Mouse (Mus musculus): ENCODE measurements around the gene Slc35c2. TPM values are rescaled to one million over a fixed set of nuclear protein-coding genes. Genes with fewer than 3 reads are reported as not detected.

The Slc35c2 gene
- polyA plus RNA-seq, 1 experiment = 49.8 TPM

DNA sequence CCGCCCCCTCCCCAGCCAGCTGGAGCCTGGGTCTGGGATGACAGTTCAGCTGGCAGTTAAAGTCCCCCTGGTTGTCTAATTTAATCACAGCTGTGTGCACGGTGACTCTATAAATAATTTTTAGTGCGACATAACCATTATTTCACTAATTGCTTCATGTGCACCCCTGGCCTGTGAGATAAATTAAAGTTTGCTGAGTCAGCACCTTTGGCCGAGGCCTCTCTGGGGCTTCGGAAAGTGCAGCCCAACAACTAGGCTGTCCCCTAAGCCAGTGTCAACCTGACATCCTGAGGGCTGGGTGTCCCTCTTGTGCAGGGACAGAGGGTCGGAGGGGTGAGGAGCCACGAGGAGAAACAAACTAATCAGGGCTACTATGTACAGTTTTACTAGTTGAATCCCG lies 27.8 kb downstream of the Slc35c2 start:
- H3K4me1 ChIP-seq (ENCODE audit: control insufficient read depth, insufficient read depth, low read length) = no peaks in the 10 kb centered on the region
- H3K27ac ChIP-seq (ENCODE audit: insufficient read depth, low read depth, low read length) = no peak overlapping the region
- H3K4me3 ChIP-seq (ENCODE audit: insufficient read depth, low read length) = no peak overlapping the region
- TF ChIP-seq CTCF (IDR thresholded peaks at IDR 0.05; ENCODE audit: low read depth, low read length) (no peak), POLR2A (IDR thresholded peaks at IDR 0.05; ENCODE audit: borderline replicate concordance, low read depth, low read length) (no peak)

DNA sequence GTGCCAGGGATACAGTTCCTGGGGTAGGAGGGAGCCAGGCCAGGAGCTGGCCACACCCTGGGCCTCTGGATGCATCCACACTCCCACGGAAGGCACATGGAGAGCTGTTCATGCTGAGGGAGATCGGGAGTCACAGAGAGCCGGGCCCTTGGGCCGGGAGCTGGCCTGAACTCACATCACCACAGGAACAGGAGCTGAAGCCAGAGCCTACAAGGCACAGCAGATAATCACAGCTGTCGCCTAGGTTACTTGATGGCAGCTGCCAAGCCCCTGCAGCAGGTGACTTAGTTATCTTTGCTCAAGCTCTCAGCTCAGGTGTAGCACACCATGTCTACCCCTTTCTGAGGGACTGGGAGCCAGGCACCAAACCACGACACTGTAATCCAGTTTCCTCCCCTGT lies 29.3 kb downstream of the Slc35c2 start:
- Histone ChIP-seq H3K4me1 (ENCODE audit: control insufficient read depth, insufficient read depth, low read length) (no peaks in the 10 kb centered on the region), H3K4me3 (ENCODE audit: insufficient read depth, low read length) (no peak overlapping the region), H3K27ac (ENCODE audit: insufficient read depth, low read depth, low read length) (no peak overlapping the region)
- TF ChIP-seq CTCF (IDR thresholded peaks at IDR 0.05; ENCODE audit: low read depth, low read length) (no peak), POLR2A (IDR thresholded peaks at IDR 0.05; ENCODE audit: borderline replicate concordance, low read depth, low read length) (no peak)

DNA sequence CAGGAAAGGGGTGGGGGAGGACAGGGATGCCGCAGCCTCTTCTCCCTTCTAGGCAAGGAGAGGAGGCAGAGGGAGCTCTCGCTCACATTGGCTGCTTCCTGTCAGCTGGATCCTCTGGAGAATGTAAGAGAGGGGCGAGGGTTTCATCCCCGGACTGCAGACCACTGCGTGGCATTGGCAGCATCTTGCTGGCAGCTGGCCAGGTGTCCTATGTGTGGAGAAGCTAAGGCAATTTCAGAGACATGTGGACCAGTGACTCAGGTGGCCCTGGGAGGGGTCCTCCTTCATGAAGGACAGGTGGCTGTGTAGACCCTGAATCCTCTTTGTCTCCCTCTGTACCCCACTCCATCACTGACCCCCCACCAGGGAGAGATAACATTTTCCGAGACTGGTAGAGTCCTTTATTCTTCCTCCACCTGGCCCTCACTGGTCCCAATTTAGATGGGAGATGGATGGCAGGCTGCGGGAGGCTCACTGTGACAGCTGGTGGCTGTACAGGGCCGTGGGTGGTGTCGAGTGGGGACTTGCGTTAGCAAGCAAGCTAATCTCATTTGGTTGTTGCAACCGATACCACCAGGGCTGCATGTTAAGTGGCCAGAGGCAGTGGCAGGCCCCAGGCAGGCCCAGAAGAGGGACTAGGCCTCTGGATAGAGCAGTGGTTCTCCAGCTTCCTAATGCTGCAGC lies 30.4 kb downstream of the Slc35c2 start:
- H3K4me3 ChIP-seq (ENCODE audit: insufficient read depth, low read length) = no peak overlapping the region
- H3K27ac ChIP-seq (ENCODE audit: insufficient read depth, low read depth, low read length) = no peak overlapping the region
- no peak for TF ChIP-seq POLR2A (IDR thresholded peaks at IDR 0.05; ENCODE audit: borderline replicate concordance, low read depth, low read length)
- H3K4me1 ChIP-seq (ENCODE audit: control insufficient read depth, insufficient read depth, low read length) = no peaks in the 10 kb centered on the region

DNA sequence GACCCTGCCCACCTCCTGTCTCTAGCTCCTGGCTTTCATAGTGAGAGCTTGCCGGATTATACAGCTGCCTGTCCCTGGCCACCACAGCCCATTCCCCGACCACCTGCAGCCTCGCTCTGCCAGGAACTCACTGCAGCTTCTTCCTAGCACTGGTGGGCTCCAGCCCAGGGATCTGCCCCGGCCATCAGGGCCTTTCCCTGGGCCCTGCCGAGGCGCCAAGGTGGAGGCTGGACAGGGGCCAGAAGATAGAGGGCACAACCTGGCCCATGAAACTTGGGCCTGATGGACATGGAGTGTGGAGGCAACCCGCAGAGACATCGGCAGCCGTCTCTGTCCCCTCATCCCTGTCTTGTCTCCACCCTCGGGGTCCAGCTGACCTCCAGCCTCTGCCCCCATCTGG lies 31.5 kb downstream of the Slc35c2 start:
- no peaks in the 10 kb centered on the region for H3K4me1 ChIP-seq (ENCODE audit: control insufficient read depth, insufficient read depth, low read length)
- H3K27ac ChIP-seq (ENCODE audit: insufficient read depth, low read depth, low read length) = no peak overlapping the region
- H3K4me3 ChIP-seq (ENCODE audit: insufficient read depth, low read length) = no peak overlapping the region
- no peak for TF ChIP-seq POLR2A (IDR thresholded peaks at IDR 0.05; ENCODE audit: borderline replicate concordance, low read depth, low read length)
- no peak for TF ChIP-seq CTCF (IDR thresholded peaks at IDR 0.05; ENCODE audit: low read depth, low read length)

DNA sequence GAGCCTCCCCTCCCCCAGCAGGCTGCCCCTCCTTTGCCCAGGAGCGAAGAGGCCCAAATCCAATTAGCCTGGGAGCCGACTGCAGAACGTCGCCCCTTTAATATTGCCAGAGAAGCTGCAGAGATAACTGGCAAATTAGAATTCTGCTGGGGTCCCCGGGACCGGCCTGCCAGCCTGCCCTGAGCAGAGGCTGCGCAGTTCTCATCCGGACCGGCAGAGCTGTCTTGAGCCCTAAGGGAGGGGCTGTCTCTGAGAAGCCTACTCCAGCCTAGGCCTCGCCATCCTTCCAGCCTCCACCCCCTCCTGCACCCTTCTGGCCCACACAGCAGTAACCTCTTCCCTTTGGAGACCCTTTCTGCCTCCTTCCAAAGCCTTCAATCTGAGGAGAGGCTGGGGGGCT lies 33.8 kb downstream of the Slc35c2 start:
- Histone ChIP-seq H3K4me3 (ENCODE audit: insufficient read depth, low read length) (no peak overlapping the region), H3K4me1 (ENCODE audit: control insufficient read depth, insufficient read depth, low read length) (0 out of 2 replicates have a peak, but pooled peaks cover 4% of the 10 kb centered on the region), H3K27ac (ENCODE audit: insufficient read depth, low read depth, low read length) (no peak overlapping the region)
- TF ChIP-seq CTCF (IDR thresholded peaks at IDR 0.05; ENCODE audit: low read depth, low read length) (no peak), POLR2A (IDR thresholded peaks at IDR 0.05; ENCODE audit: borderline replicate concordance, low read depth, low read length) (no peak)

DNA sequence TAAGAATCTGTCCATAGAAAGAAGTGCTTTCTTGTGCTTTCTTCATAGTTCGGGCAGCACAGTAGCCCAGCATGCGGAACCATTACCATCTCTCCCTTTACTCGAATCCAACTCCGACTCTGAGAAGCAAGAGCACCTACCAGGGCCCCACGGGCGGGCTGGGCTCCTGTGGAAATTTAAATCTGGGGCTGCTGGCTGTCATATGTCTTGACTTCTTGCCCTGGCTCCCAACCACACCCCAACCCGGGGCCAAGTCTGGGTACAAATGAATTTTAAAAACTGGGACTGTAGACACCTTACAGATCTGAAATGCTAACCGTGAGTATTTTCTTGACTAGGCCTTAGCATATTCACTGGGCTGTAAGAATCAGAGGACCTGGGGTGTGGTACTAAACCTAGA lies 34.4 kb downstream of the Slc35c2 start:
- TF ChIP-seq POLR2A (IDR thresholded peaks at IDR 0.05; ENCODE audit: borderline replicate concordance, low read depth, low read length) (no peak), CTCF (IDR thresholded peaks at IDR 0.05; ENCODE audit: low read depth, low read length) (no peak)
- Histone ChIP-seq H3K4me1 (ENCODE audit: control insufficient read depth, insufficient read depth, low read length) (0 out of 2 replicates have a peak, but pooled peaks cover 4% of the 10 kb centered on the region), H3K4me3 (ENCODE audit: insufficient read depth, low read length) (no peak overlapping the region), H3K27ac (ENCODE audit: insufficient read depth, low read depth, low read length) (no peak overlapping the region)

DNA sequence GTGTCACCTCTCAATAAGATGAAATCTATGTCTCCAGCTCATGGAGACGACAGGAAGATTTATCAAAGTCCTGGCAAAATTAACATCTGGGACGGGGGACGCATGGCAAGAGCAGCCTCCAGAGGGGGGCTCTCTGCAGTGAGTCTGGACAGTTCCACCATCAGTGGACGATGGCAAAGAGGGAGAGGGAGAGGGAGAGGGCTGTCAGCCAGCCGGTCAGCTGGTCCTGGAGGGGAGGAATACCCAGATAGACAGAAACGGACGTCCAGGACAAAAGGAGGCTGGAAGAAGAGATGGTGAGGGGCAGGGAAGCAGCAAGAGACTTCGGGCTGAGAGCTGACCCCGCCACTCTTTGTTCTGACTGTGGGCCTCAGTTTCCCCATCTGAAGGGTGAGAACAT lies 34.9 kb downstream of the Slc35c2 start:
- Histone ChIP-seq H3K4me3 (ENCODE audit: insufficient read depth, low read length) (no peak overlapping the region), H3K27ac (ENCODE audit: insufficient read depth, low read depth, low read length) (no peak overlapping the region), H3K4me1 (ENCODE audit: control insufficient read depth, insufficient read depth, low read length) (0 out of 2 replicates have a peak, but pooled peaks cover 4% of the 10 kb centered on the region)
- no peak for TF ChIP-seq CTCF (IDR thresholded peaks at IDR 0.05; ENCODE audit: low read depth, low read length)
- no peak for TF ChIP-seq POLR2A (IDR thresholded peaks at IDR 0.05; ENCODE audit: borderline replicate concordance, low read depth, low read length)

DNA sequence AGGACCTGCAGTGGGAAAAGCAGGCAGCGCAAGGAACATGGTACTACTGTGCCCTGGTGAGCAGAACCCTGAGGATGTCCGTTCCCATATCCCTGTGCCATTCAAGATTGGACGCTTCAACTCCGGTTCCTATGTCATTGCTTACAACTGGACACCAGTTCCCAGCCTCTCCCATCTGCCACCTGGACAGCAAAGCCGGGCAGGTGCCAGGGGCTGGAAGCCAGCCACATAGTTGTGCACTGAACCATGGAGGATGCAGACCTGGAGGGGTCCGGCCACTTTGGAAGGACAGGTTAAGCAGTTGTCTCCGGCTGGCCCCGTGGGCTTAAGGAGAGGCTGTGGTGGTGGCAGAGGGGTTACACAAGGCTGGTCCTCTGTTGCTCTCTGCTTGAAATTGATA lies 35.3 kb downstream of the Slc35c2 start:
- H3K4me3 ChIP-seq (ENCODE audit: insufficient read depth, low read length) = no peak overlapping the region
- TF ChIP-seq POLR2A (IDR thresholded peaks at IDR 0.05; ENCODE audit: borderline replicate concordance, low read depth, low read length) = no peak
- no peak for TF ChIP-seq CTCF (IDR thresholded peaks at IDR 0.05; ENCODE audit: low read depth, low read length)
- H3K4me1 ChIP-seq (ENCODE audit: control insufficient read depth, insufficient read depth, low read length) = 0 out of 2 replicates have a peak, but pooled peaks cover 4% of the 10 kb centered on the region
- H3K27ac ChIP-seq (ENCODE audit: insufficient read depth, low read depth, low read length) = no peak overlapping the region

DNA sequence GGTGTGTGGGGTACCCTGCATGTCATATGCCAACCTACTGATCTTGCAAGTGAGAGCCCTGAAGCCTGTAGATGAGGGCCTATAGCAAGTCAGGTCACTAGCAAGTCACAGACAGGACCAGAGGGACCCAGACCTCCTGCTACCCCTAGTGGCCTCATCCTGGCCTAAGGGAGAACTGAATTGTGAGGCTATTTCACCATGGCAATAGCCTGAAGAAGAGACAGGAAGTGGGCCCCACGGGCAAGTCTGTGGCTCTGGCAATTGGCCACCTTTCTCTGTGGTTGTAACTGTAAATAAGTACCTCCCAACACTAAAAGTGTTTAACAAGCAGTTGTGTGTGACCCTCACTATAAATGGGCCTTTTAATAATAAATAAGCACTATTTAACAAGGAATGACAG lies 36.8 kb downstream of the Slc35c2 start:
- H3K4me3 ChIP-seq (ENCODE audit: insufficient read depth, low read length) = no peak overlapping the region
- H3K27ac ChIP-seq (ENCODE audit: insufficient read depth, low read depth, low read length) = no peak overlapping the region
- H3K4me1 ChIP-seq (ENCODE audit: control insufficient read depth, insufficient read depth, low read length) = 0 out of 2 replicates have a peak, but pooled peaks cover 4% of the 10 kb centered on the region
- TF ChIP-seq POLR2A (IDR thresholded peaks at IDR 0.05; ENCODE audit: borderline replicate concordance, low read depth, low read length) (no peak), CTCF (IDR thresholded peaks at IDR 0.05; ENCODE audit: low read depth, low read length) (no peak)

DNA sequence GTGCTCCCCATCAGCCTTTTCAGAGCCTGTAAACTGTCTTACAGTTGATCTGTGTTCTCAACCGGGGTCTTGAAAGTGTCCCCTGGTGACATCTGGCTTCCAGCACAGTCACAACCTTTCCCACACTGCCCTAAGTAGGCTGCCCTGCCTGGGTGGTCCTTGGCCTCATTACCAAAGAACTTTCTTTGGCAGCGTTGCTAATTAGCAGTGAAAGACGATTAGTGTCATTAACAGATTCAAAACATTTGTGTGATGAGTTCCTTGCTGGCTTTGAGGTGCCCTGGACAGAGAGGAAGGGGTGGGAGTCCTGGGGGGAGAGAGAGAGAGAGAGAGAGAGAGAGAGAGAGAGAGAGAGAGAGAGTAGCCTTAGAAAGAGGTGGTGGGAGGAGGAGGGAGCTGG lies 38.7 kb downstream of the Slc35c2 start:
- TF ChIP-seq POLR2A (IDR thresholded peaks at IDR 0.05; ENCODE audit: borderline replicate concordance, low read depth, low read length) (no peak), CTCF (IDR thresholded peaks at IDR 0.05; ENCODE audit: low read depth, low read length) (no peak)
- Histone ChIP-seq H3K4me1 (ENCODE audit: control insufficient read depth, insufficient read depth, low read length) (0 out of 2 replicates have a peak, but pooled peaks cover 4% of the 10 kb centered on the region), H3K27ac (ENCODE audit: insufficient read depth, low read depth, low read length) (no peak overlapping the region), H3K4me3 (ENCODE audit: insufficient read depth, low read length) (no peak overlapping the region)

Data from bone marrow macrophage, adult 2 months (primary cell).